Mouse (Mus musculus): ENCODE measurements at regions not wholly inside any gene's neighbourhood (a gene's known extent, or its start where the extent isn't known, plus 50 kb on each side); places are given as distances from the start of the nearest gene placed in this dataset.
"Not testable (repeated sequence)": the region's sequence is repeated elsewhere in the genome, so short reads cannot be mapped to it uniquely, and the experiment has no call there.

GRCm38 (mm10) chr3:134330943-134331342 is 94.7 kb downstream of the Cxxc4 start:
- Histone ChIP-seq H3K27ac (no peak overlapping the region), H3K4me3 (peak overlapping the region; percentile 54)
- TF ChIP-seq CTCF (conservative IDR thresholded peaks at IDR 0.05): no peak
- no peak for DNase-seq (ENCODE audit: low spot score in 2 of 2)

GRCm38 (mm10) chr3:134331499-134332153 is 95.3 kb downstream of the Cxxc4 start:
- Histone ChIP-seq H3K27ac (no peak overlapping the region), H3K4me3 (peak overlapping the region; percentile 54)
- TF ChIP-seq CTCF (conservative IDR thresholded peaks at IDR 0.05): no peak
- DNase-seq (ENCODE audit: low spot score in 2 of 2): peak in 1 of 2 experiments; percentile 0

- H3K27ac ChIP-seq; DNase-seq (ENCODE audit: low spot score in 2 of 2); H3K4me3 ChIP-seq: not testable (repeated sequence)
These were observed 102.9 kb downstream of the Cxxc4 start for GRCm38 (mm10) chr3:134339093-134339695.

GRCm38 (mm10) chr3:134365948-134366347 is 129.7 kb downstream of the Cxxc4 start:
- Histone ChIP-seq H3K27ac (no peak overlapping the region), H3K4me3 (no peak overlapping the region)
- no peak for TF ChIP-seq CTCF (conservative IDR thresholded peaks at IDR 0.05)
- no peak for DNase-seq (ENCODE audit: low spot score in 2 of 2)

GRCm38 (mm10) chr3:134366761-134367160 is 130.5 kb downstream of the Cxxc4 start:
- no peak for TF ChIP-seq CTCF (conservative IDR thresholded peaks at IDR 0.05)
- no peak for DNase-seq (ENCODE audit: low spot score in 2 of 2)
- Histone ChIP-seq H3K4me3 (no peak overlapping the region), H3K27ac (no peak overlapping the region)

- no peak overlapping the region for H3K27ac ChIP-seq
- DNase-seq (ENCODE audit: low spot score in 2 of 2): no peak
- no peak overlapping the region for H3K4me3 ChIP-seq
- no peak for TF ChIP-seq CTCF (conservative IDR thresholded peaks at IDR 0.05)
These were observed 132.3 kb downstream of the Cxxc4 start for GRCm38 (mm10) chr3:134368591-134368990.

- H3K27ac ChIP-seq: no peak overlapping the region
- no peak for TF ChIP-seq CTCF (conservative IDR thresholded peaks at IDR 0.05)
- H3K4me3 ChIP-seq: no peak overlapping the region
- no peak for DNase-seq (ENCODE audit: low spot score in 2 of 2)
These were observed 132.8 kb downstream of the Cxxc4 start for GRCm38 (mm10) chr3:134369126-134369525.

- no peak for DNase-seq (ENCODE audit: low spot score in 2 of 2)
- TF ChIP-seq CTCF (conservative IDR thresholded peaks at IDR 0.05): no peak
- no peak overlapping the region for H3K27ac ChIP-seq
These were observed 143.3 kb downstream of the Cxxc4 start for GRCm38 (mm10) chr3:134379549-134379948.

GRCm38 (mm10) chr3:134390472-134391336 is 154.4 kb downstream of the Cxxc4 start:
- H3K27ac ChIP-seq: 0 out of 2 replicates have a peak overlapping the region, but pooled peaks have one; percentile 51
- H3K4me3 ChIP-seq: peak overlapping the region; percentile 5; the same call in 1 of the 2 replicates
- peak in 1 of 2 experiments; percentile 19 for DNase-seq (ENCODE audit: low spot score in 2 of 2)
- TF ChIP-seq CTCF (conservative IDR thresholded peaks at IDR 0.05): no peak

More at GRCm38 (mm10) chr3:134379549-134379948, 143.3 kb downstream of the Cxxc4 start:
- H3K4me3 ChIP-seq: no peak overlapping the region

- Histone ChIP-seq H3K4me3 (no peak overlapping the region), H3K27ac (no peak overlapping the region)
- no peak for DNase-seq (ENCODE audit: low spot score in 2 of 2)
- no peak for TF ChIP-seq CTCF (conservative IDR thresholded peaks at IDR 0.05)
These were observed 164.3 kb downstream of the Cxxc4 start for GRCm38 (mm10) chr3:134400395-134401090.

GRCm38 (mm10) chr3:134415606-134416328 is 179.5 kb downstream of the Cxxc4 start:
- no peak for TF ChIP-seq CTCF (conservative IDR thresholded peaks at IDR 0.05)
- DNase-seq (ENCODE audit: low spot score in 2 of 2): no peak
- Histone ChIP-seq H3K27ac (no peak overlapping the region), H3K4me3 (no peak overlapping the region)

GRCm38 (mm10) chr3:134427633-134428032 is 191.3 kb downstream of the Cxxc4 start:
- Histone ChIP-seq H3K27ac (no peak overlapping the region), H3K4me3 (no peak overlapping the region)
- no peak for TF ChIP-seq CTCF (conservative IDR thresholded peaks at IDR 0.05)
- DNase-seq (ENCODE audit: low spot score in 2 of 2): no peak

All from layer of hippocampus, adult 2 months (tissue).